Mouse (Mus musculus) intestine, postnatal 0 days (tissue): ENCODE results near the gene Elavl3. TPM values are rescaled to one million over a fixed set of nuclear protein-coding genes. Genes with fewer than 3 reads are reported as not detected.

Experiments
- ATAC-seq: fragments of 200-750 bp; cut with Nextera tagmentation; 2 replicates; pipeline ENCODE4 v1.8.0; 2017; ENCODE audit warnings: mild to moderate bottlenecking, moderate TSS enrichment, moderate library complexity
- H3K27ac ChIP-seq: fragments of 300-500 bp; sonication (generic); 2 replicates; pipeline ENCODE4 v1.5.1; 2014; ENCODE audit warnings: mild to moderate bottlenecking, low read depth, low read length, moderate library complexity
- H3K27me3 ChIP-seq: fragments of 300-500 bp; sonication (generic); replicated peaks from 2 replicates; pipeline ENCODE4 v1.6.1; 2014; ENCODE audit warnings: low read length, mixed read lengths; ENCODE audit not compliant: control insufficient read depth, insufficient read depth
- H3K36me3 ChIP-seq: fragments of 300-500 bp; sonication (generic); 2 replicates; pipeline ENCODE4 v1.6.1; 2014; ENCODE audit warnings: mild to moderate bottlenecking, moderate library complexity; ENCODE audit not compliant: control insufficient read depth, insufficient read depth
- H3K4me1 ChIP-seq: fragments of 300-500 bp; sonication (generic); replicated peaks from 2 replicates; pipeline ENCODE4 v1.6.1; 2014; ENCODE audit warnings: antibody characterized with exemption, low read length, mixed read lengths; ENCODE audit not compliant: control insufficient read depth, insufficient read depth
- H3K4me2 ChIP-seq: fragments of 300-500 bp; sonication (generic); replicated peaks from 2 replicates; pipeline ENCODE4 v1.6.1; 2014; ENCODE audit warnings: low read depth, mild to moderate bottlenecking, moderate library complexity
- H3K4me3 ChIP-seq: fragments of 300-500 bp; sonication (generic); 2 replicates; pipeline ENCODE4 v1.5.1; 2014; ENCODE audit warnings: low read depth, low read length
- H3K9ac ChIP-seq: fragments of 300-500 bp; sonication (generic); 2 replicates; pipeline ENCODE4 v1.6.1; 2014; ENCODE audit warnings: mild to moderate bottlenecking, low read depth, low read length
- H3K9me3 ChIP-seq: fragments of 300-500 bp; sonication (generic); 2 replicates; pipeline ENCODE4 v1.6.1; 2016; ENCODE audit warnings: mixed run types; ENCODE audit not compliant: control insufficient read depth
- CTCF ChIP-seq: sonication (generic); IDR thresholded peaks from 2 replicates; pipeline ENCODE4 v1.5.1; 2016; ENCODE audit warnings: low read depth, mild to moderate bottlenecking, control low read depth, antibody characterized with exemption, moderate library complexity
- WGBS: fragments of 180-500 bp; shearing (Covaris S2); extraction: QIAGEN DNeasy Blood & Tissue Kit; methylation state at CpG from one replicate; pipeline ENCODE4 v1.1.7; 2014; 5-methylcytosine and 5-hydroxymethylcytosine counted together
- polyA plus RNA-seq: library from polyadenylated mRNA; unstranded; fragments of >200 nt; fragmentation: Nextera tagmentation; extraction: Ambion mirVana; gene quantifications from 2 replicates; pipeline ENCODE4 v1.2.1, GENCODE M21; 2015

Gene Elavl3
- polyA plus RNA-seq, 1 experiment from 2014 or later: 0.78 TPM

- no peak overlapping the region for H3K4me2 ChIP-seq
- no peak for TF ChIP-seq CTCF
- 91% methylated on average over 4 of the region's 4 CpGs for WGBS
- no peak overlapping the region for H3K4me3 ChIP-seq
- H3K9ac ChIP-seq: no peak overlapping the region
- ATAC-seq: no peak
- no peak overlapping the region for H3K27ac ChIP-seq
- no peaks in the 10 kb centered on the region for H3K27me3 ChIP-seq
- H3K4me1 ChIP-seq: no peaks in the 10 kb centered on the region
- no peaks in the 10 kb centered on the region for H3K9me3 ChIP-seq
- peaks cover 35% of the 10 kb centered on the region for H3K36me3 ChIP-seq
These were observed 20.5 kb upstream of the Elavl3 start for GRCm38 (mm10) chr9:22072276-22072675.

- no peaks in the 10 kb centered on the region for H3K9me3 ChIP-seq
- H3K27me3 ChIP-seq: no peaks in the 10 kb centered on the region
- TF ChIP-seq CTCF: peak; percentile 37; the same call in 1 of the 2 replicates
- peak within 1 kb of the TSS; percentile 86 for H3K9ac ChIP-seq
- under 1% methylated on average over 70 of the region's 87 CpGs for WGBS
- peak within 1 kb of the TSS; percentile 97 for H3K27ac ChIP-seq
- ATAC-seq: peak; percentile 96
- H3K4me1 ChIP-seq: no peaks in the 10 kb centered on the region
- peak within 1 kb of the TSS; percentile 63 for H3K4me2 ChIP-seq
- H3K4me3 ChIP-seq: peak within 1 kb of the TSS; percentile 93
- peaks cover 24% of the 10 kb centered on the region for H3K36me3 ChIP-seq
These were observed 19.2 kb upstream of the Elavl3 start, which contains the start of the genes Gm49318 and Zfp653 for GRCm38 (mm10) chr9:22070791-22071573. Gm49318 (minus strand) TSS chr9:22071259. Zfp653 (minus strand) TSS chr9:22071376.

DNA sequence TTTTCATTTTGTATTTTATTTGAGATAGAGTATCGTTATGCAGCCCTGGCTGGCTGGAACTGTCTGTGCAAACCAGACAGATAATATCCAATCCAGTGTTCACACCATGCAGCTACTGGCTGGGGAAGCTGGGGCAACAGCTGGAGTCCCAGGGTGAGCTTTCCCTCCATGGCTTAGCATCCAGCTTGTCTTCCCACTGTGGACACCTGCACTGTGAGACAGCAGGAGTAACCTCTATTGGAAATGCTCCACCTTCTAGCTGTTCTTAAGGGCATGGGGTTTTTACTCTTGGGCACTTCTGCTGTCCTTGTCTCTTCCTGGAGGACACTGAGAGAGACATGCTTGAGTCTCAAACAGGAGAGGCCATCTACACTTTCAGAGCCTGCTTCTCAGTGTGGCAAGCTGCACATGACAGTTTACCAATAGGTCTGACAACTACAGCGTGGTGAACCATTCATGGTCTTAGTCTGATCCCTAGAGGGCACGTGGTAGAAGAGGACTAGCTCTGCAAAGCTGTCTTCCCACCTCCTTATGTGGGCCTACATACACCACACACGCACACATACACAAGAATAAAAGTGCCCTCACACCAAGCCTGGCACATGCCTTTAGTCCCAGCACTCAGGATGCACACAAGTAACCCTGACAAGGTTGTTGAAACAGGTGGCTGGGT lies 18.2 kb upstream of the Elavl3 start:
- Histone ChIP-seq H3K27ac (peak overlapping the region; percentile 97; the same call in 1 of the 2 replicates), H3K27me3 (no peaks in the 10 kb centered on the region), H3K9me3 (no peaks in the 10 kb centered on the region), H3K9ac (no peak overlapping the region), H3K4me1 (no peaks in the 10 kb centered on the region), H3K4me3 (peak overlapping the region; percentile 93), H3K4me2 (peak overlapping the region; percentile 63), H3K36me3 (peaks cover 31% of the 10 kb centered on the region)
- TF ChIP-seq CTCF: no peak
- 59% methylated on average over 4 of the region's 4 CpGs for WGBS
- ATAC-seq: no peak

GRCm38 (mm10) chr9:22067195-22067594 lies 15.4 kb upstream of the Elavl3 start:
- H3K9me3 ChIP-seq: no peaks in the 10 kb centered on the region

GRCm38 (mm10) chr9:22066433-22066832 lies 14.6 kb upstream of the Elavl3 start:
- peaks cover 44% of the 10 kb centered on the region for H3K36me3 ChIP-seq
- no peaks in the 10 kb centered on the region for H3K4me1 ChIP-seq
- no peak overlapping the region for H3K27ac ChIP-seq
- H3K4me3 ChIP-seq: no peak overlapping the region
- H3K27me3 ChIP-seq: no peaks in the 10 kb centered on the region
- TF ChIP-seq CTCF: peak; percentile 93
- 71% methylated on average over 3 of the region's 3 CpGs for WGBS
- no peak overlapping the region for H3K9ac ChIP-seq
- ATAC-seq: no peak
- no peak overlapping the region for H3K4me2 ChIP-seq
- no peaks in the 10 kb centered on the region for H3K9me3 ChIP-seq

More at GRCm38 (mm10) chr9:22067195-22067594, 15.4 kb upstream of the Elavl3 start:
- 88% methylated on average over 5 of the region's 5 CpGs for WGBS
- no peak for TF ChIP-seq CTCF
- no peak overlapping the region for H3K9ac ChIP-seq
- no peaks in the 10 kb centered on the region for H3K4me1 ChIP-seq
- no peak overlapping the region for H3K27ac ChIP-seq
- no peak for ATAC-seq
- no peaks in the 10 kb centered on the region for H3K27me3 ChIP-seq
- no peak overlapping the region for H3K4me3 ChIP-seq
- no peak overlapping the region for H3K4me2 ChIP-seq
- H3K36me3 ChIP-seq: peaks cover 38% of the 10 kb centered on the region

DNA sequence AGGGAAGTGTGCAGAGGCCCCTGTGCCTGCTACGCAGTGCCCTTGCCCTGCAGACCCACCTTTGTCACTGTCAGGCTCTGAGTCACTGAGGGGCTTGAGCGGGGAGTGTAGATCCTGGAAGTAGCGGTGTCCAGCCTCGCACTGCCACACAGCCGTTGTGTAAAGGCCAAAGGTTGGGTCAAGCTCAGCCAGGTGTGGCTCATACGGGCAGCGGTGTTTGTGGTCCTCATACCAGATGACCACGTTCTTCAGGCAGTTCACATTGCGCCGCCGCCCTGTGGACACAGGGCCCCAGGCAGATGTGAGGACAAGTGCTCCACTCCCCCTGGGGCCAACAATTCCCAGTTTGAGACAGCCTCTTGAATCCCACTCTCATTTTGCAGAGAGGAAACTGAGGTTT lies 13.8 kb upstream of the Elavl3 start:
- 87% methylated on average over 11 of the region's 11 CpGs for WGBS
- no peak for ATAC-seq
- no peak for TF ChIP-seq CTCF

More for the DNA sequence above, 13.8 kb upstream of the Elavl3 start:
- no peak overlapping the region for H3K27ac ChIP-seq
- no peak overlapping the region for H3K9ac ChIP-seq
- H3K27me3 ChIP-seq: no peaks in the 10 kb centered on the region
- H3K9me3 ChIP-seq: no peaks in the 10 kb centered on the region
- no peak overlapping the region for H3K4me3 ChIP-seq
- H3K4me2 ChIP-seq: no peak overlapping the region
- H3K4me1 ChIP-seq: no peaks in the 10 kb centered on the region
- peaks cover 50% of the 10 kb centered on the region for H3K36me3 ChIP-seq
